Mouse (Mus musculus): Measurements from ENCODE around the gene Cpn2. TPM values are rescaled to one million over a fixed set of nuclear protein-coding genes. Genes with fewer than 3 reads are reported as not detected.

The Cpn2 gene
- polyA plus RNA-seq, 1 experiment = not detected

DNA sequence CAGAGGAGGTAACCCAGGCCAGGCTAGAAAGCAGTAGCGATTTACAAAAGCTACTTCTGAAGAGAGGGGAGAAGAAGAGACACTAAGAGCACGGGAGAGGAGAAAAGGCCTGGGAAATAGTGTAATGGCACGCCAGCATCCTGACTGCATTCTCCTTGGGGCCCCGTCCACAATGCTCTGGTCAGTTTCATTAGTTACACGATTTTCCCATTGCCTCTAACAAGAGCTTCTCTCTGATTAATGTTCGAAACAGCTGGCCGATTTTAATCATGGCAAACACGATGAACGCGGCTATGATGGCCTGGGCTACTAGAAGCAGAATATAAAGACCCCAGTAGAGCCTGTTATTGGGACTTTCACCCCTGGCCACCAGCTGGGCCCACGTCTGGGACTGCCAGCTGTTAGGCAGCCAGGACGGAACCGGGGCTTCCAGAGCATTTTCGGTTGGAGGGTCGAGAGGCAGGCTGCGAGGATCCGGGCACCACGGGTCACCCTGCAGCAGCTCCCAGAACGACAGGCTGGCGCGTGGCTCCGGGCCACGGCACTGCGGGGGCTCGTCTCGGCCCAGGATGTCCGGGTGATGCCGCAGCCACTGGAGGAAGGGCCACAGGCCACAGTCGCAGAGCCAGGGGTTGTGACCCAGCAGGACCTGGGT lies 40.8 kb upstream of the Cpn2 start:
- Histone ChIP-seq H3K36me3 (ENCODE audit: control insufficient read depth, insufficient read depth, low read length) (no peaks in the 10 kb centered on the region), H3K4me1 (ENCODE audit: control insufficient read depth, insufficient read depth, insufficient read length) (peaks cover 10% of the 10 kb centered on the region), H3K27me3 (ENCODE audit: control insufficient read depth, insufficient read depth, low read length) (peaks cover 9% of the 10 kb centered on the region), H3K27ac (ENCODE audit: insufficient read depth, low read length) (no peak overlapping the region), H3K4me3 (ENCODE audit: extremely low read depth, insufficient read depth, insufficient read length) (peak overlapping the region; percentile 60)
- TF ChIP-seq POLR2A (IDR thresholded peaks at IDR 0.05; ENCODE audit: low read depth, low read length) = no peak
- TF ChIP-seq CTCF (IDR thresholded peaks at IDR 0.05; ENCODE audit: extremely low read depth, insufficient read depth, insufficient read length, insufficient replicate concordance) = no peak
- no peak for DNase-seq (ENCODE audit: low read depth in 1 of 2, low spot score in 2 of 2)
- 23% methylated on average over 29 of the region's 29 CpGs for WGBS

DNA sequence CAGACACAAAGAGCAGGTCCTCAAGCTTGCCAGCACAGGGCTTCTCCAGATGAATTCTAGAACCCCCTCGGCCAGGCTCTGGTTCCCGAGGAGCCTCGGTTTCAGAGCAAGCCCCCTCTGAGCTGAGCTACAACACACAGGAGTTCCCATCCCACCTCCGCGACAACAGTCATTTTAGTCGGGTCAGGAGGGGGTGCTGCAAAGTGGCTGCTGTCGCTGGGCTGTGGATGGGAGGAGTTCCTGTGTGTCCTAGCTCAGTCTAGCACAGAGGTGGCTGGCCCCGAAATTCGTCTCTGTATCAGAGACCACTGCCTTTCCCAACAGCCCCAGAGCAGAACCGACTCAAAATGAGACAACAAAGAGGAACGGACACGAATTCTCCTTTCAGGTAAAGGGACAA lies 40.0 kb upstream of the Cpn2 start:
- DNase-seq (ENCODE audit: low read depth in 1 of 2, low spot score in 2 of 2) = no peak
- 64% methylated on average over 12 of the region's 12 CpGs for WGBS
- TF ChIP-seq POLR2A (IDR thresholded peaks at IDR 0.05; ENCODE audit: low read depth, low read length) = no peak
- TF ChIP-seq CTCF (IDR thresholded peaks at IDR 0.05; ENCODE audit: extremely low read depth, insufficient read depth, insufficient read length, insufficient replicate concordance) = no peak
- H3K4me3 ChIP-seq (ENCODE audit: extremely low read depth, insufficient read depth, insufficient read length) = no peak overlapping the region
- no peaks in the 10 kb centered on the region for H3K36me3 ChIP-seq (ENCODE audit: control insufficient read depth, insufficient read depth, low read length)
- peaks cover 9% of the 10 kb centered on the region for H3K27me3 ChIP-seq (ENCODE audit: control insufficient read depth, insufficient read depth, low read length)
- H3K4me1 ChIP-seq (ENCODE audit: control insufficient read depth, insufficient read depth, insufficient read length) = peaks cover 10% of the 10 kb centered on the region
- H3K27ac ChIP-seq (ENCODE audit: insufficient read depth, low read length) = no peak overlapping the region

DNA sequence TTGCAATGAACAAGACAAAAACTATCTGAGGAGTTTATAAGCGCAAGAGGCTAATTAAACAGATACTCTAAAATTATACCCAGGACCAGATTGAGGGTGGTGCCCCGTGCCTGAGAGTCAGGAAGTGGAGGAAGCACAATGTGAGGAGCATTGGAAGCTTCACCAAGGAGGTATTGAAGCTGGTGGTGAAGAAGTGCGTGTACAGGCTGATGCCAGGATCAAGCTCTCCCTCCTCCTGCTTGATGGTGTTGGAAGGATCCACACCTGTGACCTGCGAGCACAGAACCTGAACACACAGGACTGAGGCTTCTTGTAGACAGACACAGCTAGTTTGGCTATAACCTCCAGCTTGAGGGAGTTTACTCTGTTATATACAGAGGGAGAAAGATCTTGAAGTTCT lies 38.8 kb upstream of the Cpn2 start:
- Histone ChIP-seq H3K4me1 (ENCODE audit: control insufficient read depth, insufficient read depth, insufficient read length) (peaks cover 10% of the 10 kb centered on the region), H3K27ac (ENCODE audit: insufficient read depth, low read length) (no peak overlapping the region), H3K27me3 (ENCODE audit: control insufficient read depth, insufficient read depth, low read length) (peaks cover 9% of the 10 kb centered on the region), H3K4me3 (ENCODE audit: extremely low read depth, insufficient read depth, insufficient read length) (no peak overlapping the region), H3K36me3 (ENCODE audit: control insufficient read depth, insufficient read depth, low read length) (no peaks in the 10 kb centered on the region)
- TF ChIP-seq CTCF (IDR thresholded peaks at IDR 0.05; ENCODE audit: extremely low read depth, insufficient read depth, insufficient read length, insufficient replicate concordance) (no peak), POLR2A (IDR thresholded peaks at IDR 0.05; ENCODE audit: low read depth, low read length) (no peak)
- 86% methylated on average over 4 of the region's 4 CpGs for WGBS
- no peak for DNase-seq (ENCODE audit: low read depth in 1 of 2, low spot score in 2 of 2)

DNA sequence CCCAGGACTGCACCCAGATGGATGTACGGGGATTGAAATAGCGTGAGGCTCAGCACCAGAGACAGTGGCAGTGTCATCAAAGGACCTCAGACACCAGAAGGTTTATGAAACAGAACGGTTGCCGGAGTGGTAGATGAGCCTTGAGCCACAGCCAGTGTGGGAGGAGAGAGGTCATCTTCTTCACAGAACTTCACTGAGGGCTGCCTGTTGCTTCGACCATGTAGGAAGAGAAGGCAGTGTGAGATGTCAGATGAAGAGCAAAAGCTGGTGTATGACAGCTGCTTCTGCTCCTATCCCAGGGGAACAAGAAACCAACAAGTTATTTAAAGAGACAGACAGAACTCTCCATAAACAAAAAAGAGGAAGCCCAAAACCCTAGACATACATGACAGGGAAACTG lies 36.9 kb upstream of the Cpn2 start:
- H3K27me3 ChIP-seq (ENCODE audit: control insufficient read depth, insufficient read depth, low read length) = peaks cover 9% of the 10 kb centered on the region
- no peaks in the 10 kb centered on the region for H3K36me3 ChIP-seq (ENCODE audit: control insufficient read depth, insufficient read depth, low read length)
- TF ChIP-seq POLR2A (IDR thresholded peaks at IDR 0.05; ENCODE audit: low read depth, low read length) = no peak
- WGBS = 60% methylated on average over 5 of the region's 5 CpGs
- DNase-seq (ENCODE audit: low read depth in 1 of 2, low spot score in 2 of 2) = no peak
- no peak overlapping the region for H3K27ac ChIP-seq (ENCODE audit: insufficient read depth, low read length)
- peaks cover 8% of the 10 kb centered on the region for H3K4me1 ChIP-seq (ENCODE audit: control insufficient read depth, insufficient read depth, insufficient read length)
- no peak overlapping the region for H3K4me3 ChIP-seq (ENCODE audit: extremely low read depth, insufficient read depth, insufficient read length)

DNA sequence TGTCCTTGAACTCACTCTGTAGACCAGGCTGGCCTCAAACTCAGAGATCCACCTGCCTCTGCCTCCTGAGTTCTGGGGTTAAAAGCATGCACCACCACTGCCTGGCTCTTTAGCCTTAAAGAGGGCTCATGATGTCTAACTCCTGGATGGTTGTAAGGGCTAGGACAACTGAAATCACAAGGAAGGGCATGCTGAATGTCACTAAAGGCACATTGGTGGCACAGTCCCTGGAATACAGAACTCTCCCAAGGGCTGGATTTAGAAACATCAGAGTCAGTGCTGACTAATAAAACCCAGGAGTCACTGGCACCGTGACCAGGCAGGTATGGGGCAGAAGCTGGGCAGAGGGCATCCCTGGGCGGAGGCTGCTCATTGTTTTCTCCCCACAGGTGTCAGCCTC lies 36.1 kb upstream of the Cpn2 start:
- Histone ChIP-seq H3K27ac (ENCODE audit: insufficient read depth, low read length) (no peak overlapping the region), H3K4me1 (ENCODE audit: control insufficient read depth, insufficient read depth, insufficient read length) (peaks cover 3% of the 10 kb centered on the region; the same call in 1 of the 2 replicates), H3K36me3 (ENCODE audit: control insufficient read depth, insufficient read depth, low read length) (no peaks in the 10 kb centered on the region), H3K4me3 (ENCODE audit: extremely low read depth, insufficient read depth, insufficient read length) (no peak overlapping the region), H3K27me3 (ENCODE audit: control insufficient read depth, insufficient read depth, low read length) (peaks cover 4% of the 10 kb centered on the region)
- DNase-seq (ENCODE audit: low read depth in 1 of 2, low spot score in 2 of 2) = no peak
- TF ChIP-seq CTCF (IDR thresholded peaks at IDR 0.05; ENCODE audit: extremely low read depth, insufficient read depth, insufficient read length, insufficient replicate concordance) = no peak
- TF ChIP-seq POLR2A (IDR thresholded peaks at IDR 0.05; ENCODE audit: low read depth, low read length) = no peak
- WGBS = 82% methylated on average over 2 of the region's 2 CpGs

DNA sequence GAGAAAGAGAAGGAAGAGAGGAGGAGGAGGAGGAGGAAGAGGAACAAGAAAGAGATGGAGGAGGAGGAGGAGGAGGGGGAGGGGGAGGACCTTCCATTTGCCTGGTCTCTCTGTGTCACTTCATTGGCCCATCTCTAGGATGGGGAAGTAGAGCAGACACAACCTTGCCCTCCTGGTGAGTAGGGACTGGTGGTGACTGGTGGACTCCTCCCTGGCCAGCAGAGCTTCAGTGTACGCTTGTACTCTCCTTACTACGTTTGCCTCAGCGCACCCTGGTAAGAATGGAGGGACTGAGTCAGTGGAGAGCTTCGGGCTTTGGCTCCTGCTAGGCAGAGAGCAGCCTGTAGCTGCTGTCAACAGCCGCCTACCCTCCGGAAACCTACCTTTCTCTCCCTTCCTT lies 35.4 kb upstream of the Cpn2 start:
- whole genome bisulfite sequencing = 91% methylated on average over 6 of the region's 6 CpGs
- no peak for DNase-seq (ENCODE audit: low read depth in 1 of 2, low spot score in 2 of 2)

DNA sequence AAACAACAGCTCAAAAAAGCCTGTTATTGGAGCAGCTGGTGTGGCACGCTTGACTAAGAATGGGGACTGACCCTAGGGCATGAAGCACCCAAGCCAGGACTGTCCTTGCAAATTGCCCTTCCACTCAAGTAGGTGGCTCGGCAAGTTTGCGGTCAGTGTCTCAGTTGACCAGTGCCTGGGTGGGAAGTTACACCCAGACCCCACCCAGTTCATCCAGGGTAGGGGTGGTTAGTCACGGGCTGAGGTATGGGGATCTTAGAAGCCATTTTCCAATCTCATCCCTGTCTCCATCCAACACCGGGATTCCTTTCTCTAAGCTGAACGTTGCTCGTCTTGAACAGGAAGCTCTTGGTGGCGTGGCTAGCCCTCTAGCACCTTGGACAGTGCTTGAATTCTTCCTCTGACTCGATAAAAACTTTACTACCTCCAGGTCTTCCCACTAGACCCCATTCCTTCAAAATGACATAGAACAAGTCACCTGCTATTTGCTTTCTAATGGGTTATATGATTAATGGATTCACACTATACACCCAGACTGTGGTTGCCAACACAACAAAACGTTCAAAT lies 32.5 kb upstream of the Cpn2 start:
- WGBS = 54% methylated on average over 10 of the region's 10 CpGs
- Histone ChIP-seq H3K27me3 (ENCODE audit: control insufficient read depth, insufficient read depth, low read length) (no peaks in the 10 kb centered on the region), H3K4me3 (ENCODE audit: extremely low read depth, insufficient read depth, insufficient read length) (no peak overlapping the region), H3K36me3 (ENCODE audit: control insufficient read depth, insufficient read depth, low read length) (no peaks in the 10 kb centered on the region), H3K4me1 (ENCODE audit: control insufficient read depth, insufficient read depth, insufficient read length) (no peaks in the 10 kb centered on the region), H3K27ac (ENCODE audit: insufficient read depth, low read length) (no peak overlapping the region)
- TF ChIP-seq CTCF (IDR thresholded peaks at IDR 0.05; ENCODE audit: extremely low read depth, insufficient read depth, insufficient read length, insufficient replicate concordance) = no peak
- TF ChIP-seq POLR2A (IDR thresholded peaks at IDR 0.05; ENCODE audit: low read depth, low read length) = no peak
- no peak for DNase-seq (ENCODE audit: low read depth in 1 of 2, low spot score in 2 of 2)

More for the DNA sequence above, 35.4 kb upstream of the Cpn2 start:
- TF ChIP-seq POLR2A (IDR thresholded peaks at IDR 0.05; ENCODE audit: low read depth, low read length) (no peak), CTCF (IDR thresholded peaks at IDR 0.05; ENCODE audit: extremely low read depth, insufficient read depth, insufficient read length, insufficient replicate concordance) (no peak)
- H3K27ac ChIP-seq (ENCODE audit: insufficient read depth, low read length) = no peak overlapping the region
- no peaks in the 10 kb centered on the region for H3K36me3 ChIP-seq (ENCODE audit: control insufficient read depth, insufficient read depth, low read length)
- no peak overlapping the region for H3K4me3 ChIP-seq (ENCODE audit: extremely low read depth, insufficient read depth, insufficient read length)
- H3K4me1 ChIP-seq (ENCODE audit: control insufficient read depth, insufficient read depth, insufficient read length) = no peaks in the 10 kb centered on the region
- H3K27me3 ChIP-seq (ENCODE audit: control insufficient read depth, insufficient read depth, low read length) = no peaks in the 10 kb centered on the region
